Mouse (Mus musculus): Measurements from ENCODE around the gene C1qtnf9. TPM values are rescaled to one million over a fixed set of nuclear protein-coding genes. Genes with fewer than 3 reads are reported as not detected.
A peak's percentile ranks its signal among the peaks of the same experiment; 100 is the strongest.

Gene C1qtnf9
- polyA plus RNA-seq, 1 experiment from 2014 or later: 3.0 TPM

GRCm38 (mm10) chr14:60779198-60779597 lies 11.3 kb downstream of the C1qtnf9 start:
- no peak for TF ChIP-seq EP300 (optimal IDR thresholded peaks at IDR 0.05)
- Histone ChIP-seq H3K9ac (ENCODE audit: low read length) (no peak overlapping the region), H3K27me3 (ENCODE audit: control insufficient read depth, insufficient read depth, low read length) (no peaks in the 10 kb centered on the region), H3K36me3 (ENCODE audit: control insufficient read depth, insufficient read depth, low read length) (no peaks in the 10 kb centered on the region), H3K27ac (replicated peaks) (no peak overlapping the region), H3K4me3 (ENCODE audit: low read depth, low read length) (no peak overlapping the region), H3K4me1 (replicated peaks; ENCODE audit: control insufficient read depth, insufficient read depth) (no peaks in the 10 kb centered on the region), H3K9me3 (ENCODE audit: control insufficient read depth, low read length) (no peaks in the 10 kb centered on the region), H3K4me2 (replicated peaks; ENCODE audit: low read depth) (no peak overlapping the region)
- 96% methylated on average over 7 of the region's 7 CpGs for WGBS
- ATAC-seq (ENCODE audit: low FRiP score, low TSS enrichment) (no peak), DNase-seq (ENCODE audit: low spot score) (no peak)

- ATAC-seq (ENCODE audit: low FRiP score, low TSS enrichment): no peak
Measured at GRCm38 (mm10) chr14:60782121-60782656, 14.3 kb downstream of the C1qtnf9 start.

GRCm38 (mm10) chr14:60783196-60783595 lies 15.3 kb downstream of the C1qtnf9 start:
- Histone ChIP-seq H3K4me2 (replicated peaks; ENCODE audit: low read depth) (no peak overlapping the region), H3K36me3 (ENCODE audit: control insufficient read depth, insufficient read depth, low read length) (no peaks in the 10 kb centered on the region), H3K27ac (replicated peaks) (no peak overlapping the region), H3K4me3 (ENCODE audit: low read depth, low read length) (no peak overlapping the region), H3K27me3 (ENCODE audit: control insufficient read depth, insufficient read depth, low read length) (no peaks in the 10 kb centered on the region), H3K9ac (ENCODE audit: low read length) (no peak overlapping the region), H3K4me1 (replicated peaks; ENCODE audit: control insufficient read depth, insufficient read depth) (no peaks in the 10 kb centered on the region), H3K9me3 (ENCODE audit: control insufficient read depth, low read length) (no peaks in the 10 kb centered on the region)
- TF ChIP-seq CTCF (IDR thresholded peaks at IDR 0.05; ENCODE audit: low read depth) (no peak), EP300 (optimal IDR thresholded peaks at IDR 0.05) (no peak)
- DNase-seq (ENCODE audit: low spot score) (no peak), ATAC-seq (ENCODE audit: low FRiP score, low TSS enrichment) (no peak)
- WGBS: 35% methylated on average over 8 of the region's 8 CpGs

More at GRCm38 (mm10) chr14:60782121-60782656, 14.3 kb downstream of the C1qtnf9 start:
- Histone ChIP-seq H3K4me3 (ENCODE audit: low read depth, low read length) (no peak overlapping the region), H3K36me3 (ENCODE audit: control insufficient read depth, insufficient read depth, low read length) (no peaks in the 10 kb centered on the region), H3K4me1 (replicated peaks; ENCODE audit: control insufficient read depth, insufficient read depth) (no peaks in the 10 kb centered on the region), H3K9ac (ENCODE audit: low read length) (no peak overlapping the region), H3K9me3 (ENCODE audit: control insufficient read depth, low read length) (no peaks in the 10 kb centered on the region), H3K4me2 (replicated peaks; ENCODE audit: low read depth) (no peak overlapping the region), H3K27me3 (ENCODE audit: control insufficient read depth, insufficient read depth, low read length) (no peaks in the 10 kb centered on the region), H3K27ac (replicated peaks) (no peak overlapping the region)
- DNase-seq (ENCODE audit: low spot score): no peak
- WGBS: 43% methylated on average over 7 of the region's 7 CpGs
- no peak for TF ChIP-seq CTCF (IDR thresholded peaks at IDR 0.05; ENCODE audit: low read depth)
- no peak for TF ChIP-seq EP300 (optimal IDR thresholded peaks at IDR 0.05)

- under 1% methylated on average over 60 of the region's 61 CpGs for WGBS
- Histone ChIP-seq H3K4me1 (replicated peaks; ENCODE audit: control insufficient read depth, insufficient read depth) (no peaks in the 10 kb centered on the region), H3K4me3 (ENCODE audit: low read depth, low read length) (peak within 1 kb of the TSS; percentile 77), H3K27ac (replicated peaks) (peak within 1 kb of the TSS; percentile 75), H3K9ac (ENCODE audit: low read length) (peak within 1 kb of the TSS; percentile 79), H3K36me3 (ENCODE audit: control insufficient read depth, insufficient read depth, low read length) (no peaks in the 10 kb centered on the region), H3K27me3 (ENCODE audit: control insufficient read depth, insufficient read depth, low read length) (no peaks in the 10 kb centered on the region), H3K9me3 (ENCODE audit: control insufficient read depth, low read length) (no peaks in the 10 kb centered on the region), H3K4me2 (replicated peaks; ENCODE audit: low read depth) (peak within 1 kb of the TSS; percentile 77)
- ATAC-seq (ENCODE audit: low FRiP score, low TSS enrichment) (peak; percentile 87), DNase-seq (ENCODE audit: low spot score) (peak; percentile 90)
- TF ChIP-seq CTCF (IDR thresholded peaks at IDR 0.05; ENCODE audit: low read depth) (peak; percentile 95), EP300 (optimal IDR thresholded peaks at IDR 0.05) (no peak)
Measured at GRCm38 (mm10) chr14:60784427-60785315, 16.7 kb downstream of the C1qtnf9 start, which contains the start of gene Mipep. Mipep (plus strand) TSS chr14:60784573.

- ATAC-seq (ENCODE audit: low FRiP score, low TSS enrichment) (0 out of 2 replicates have a peak, but pooled peaks have one; percentile 29), DNase-seq (ENCODE audit: low spot score) (peak; percentile 48)
- TF ChIP-seq CTCF (IDR thresholded peaks at IDR 0.05; ENCODE audit: low read depth) (peak; percentile 77), EP300 (optimal IDR thresholded peaks at IDR 0.05) (no peak)
- Histone ChIP-seq H3K36me3 (ENCODE audit: control insufficient read depth, insufficient read depth, low read length) (peaks cover 10% of the 10 kb centered on the region), H3K27ac (replicated peaks) (no peak overlapping the region), H3K4me1 (replicated peaks; ENCODE audit: control insufficient read depth, insufficient read depth) (no peaks in the 10 kb centered on the region), H3K4me3 (ENCODE audit: low read depth, low read length) (no peak overlapping the region), H3K9ac (ENCODE audit: low read length) (no peak overlapping the region), H3K9me3 (ENCODE audit: control insufficient read depth, low read length) (no peaks in the 10 kb centered on the region), H3K4me2 (replicated peaks; ENCODE audit: low read depth) (no peak overlapping the region), H3K27me3 (ENCODE audit: control insufficient read depth, insufficient read depth, low read length) (no peaks in the 10 kb centered on the region)
- 39% methylated on average over 3 of the region's 3 CpGs for WGBS
Measured at GRCm38 (mm10) chr14:60790103-60790502, 22.2 kb downstream of the C1qtnf9 start.

Measured in stomach, postnatal 0 days (tissue).